Mouse (Mus musculus): Measurements from ENCODE around the gene Paox.

The Paox gene

GRCm38 (mm10) chr7:140172936-140173335, 57.3 kb downstream of the Paox start, which contains the start of gene Olfr523:
TSS of gene Olfr523 (plus strand) at chr7:140173217.
- no peak for DNase-seq (ENCODE audit: low spot score)

GRCm38 (mm10) chr7:140179176-140179575, 63.6 kb downstream of the Paox start:
- no peak for DNase-seq (ENCODE audit: low spot score)

DNA sequence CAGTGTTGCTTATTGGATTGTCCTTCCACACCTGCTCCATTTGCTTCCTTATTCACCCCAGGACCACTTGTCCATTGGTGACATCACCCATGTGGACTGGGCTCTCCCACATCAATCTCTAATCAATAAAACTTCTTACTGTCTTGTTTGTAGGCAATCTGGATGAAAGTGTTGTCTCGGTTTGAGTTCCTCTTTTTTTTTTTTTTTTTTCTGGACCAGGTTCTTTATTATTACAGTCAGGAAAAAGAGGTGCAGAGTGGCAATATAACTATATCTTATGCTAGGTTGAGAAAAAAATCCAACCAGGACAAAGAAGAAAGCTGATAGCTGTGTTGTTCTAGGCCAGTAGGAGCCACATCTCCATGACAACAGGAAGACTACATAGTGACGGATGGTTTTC, 65.1 kb downstream of the Paox start:
- DNase-seq (ENCODE audit: low spot score): no peak

- DNase-seq (ENCODE audit: low spot score): no peak
These were observed 68.6 kb downstream of the Paox start for GRCm38 (mm10) chr7:140184206-140184605.

All from ovary, postnatal 36 days (tissue).